Mouse (Mus musculus) kidney, postnatal 25 days (tissue): ENCODE data around the gene Scml4.

Experiments
- DNase-seq, 2 experiments: peaks; one replicate each; pipeline ENCODE4 v3.0.0; 2021; ENCODE audit warnings: mixed read lengths in 2 of 2

Scml4 gene

DNA sequence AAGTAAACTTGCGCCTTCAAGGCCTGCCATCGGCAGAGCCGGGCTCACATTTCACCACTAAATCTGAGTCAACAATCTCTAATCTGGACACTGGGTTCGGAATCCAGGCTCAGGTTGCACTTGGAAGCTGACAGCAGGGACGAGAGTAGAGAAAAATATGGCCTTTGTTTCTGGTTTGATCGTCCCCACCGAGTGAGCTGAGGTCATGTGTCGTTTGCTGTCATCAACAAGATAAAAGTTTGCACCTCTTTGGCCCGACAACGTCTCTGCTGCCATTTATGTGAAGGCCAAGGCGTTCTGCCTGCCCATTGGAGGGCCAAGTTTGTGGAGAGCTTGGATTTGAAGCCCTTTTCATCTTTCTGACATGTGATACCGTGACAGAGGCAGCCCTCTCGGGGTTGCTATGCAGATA is 135.3 kb downstream of the Scml4 start:
- DNase-seq: no peak

DNA sequence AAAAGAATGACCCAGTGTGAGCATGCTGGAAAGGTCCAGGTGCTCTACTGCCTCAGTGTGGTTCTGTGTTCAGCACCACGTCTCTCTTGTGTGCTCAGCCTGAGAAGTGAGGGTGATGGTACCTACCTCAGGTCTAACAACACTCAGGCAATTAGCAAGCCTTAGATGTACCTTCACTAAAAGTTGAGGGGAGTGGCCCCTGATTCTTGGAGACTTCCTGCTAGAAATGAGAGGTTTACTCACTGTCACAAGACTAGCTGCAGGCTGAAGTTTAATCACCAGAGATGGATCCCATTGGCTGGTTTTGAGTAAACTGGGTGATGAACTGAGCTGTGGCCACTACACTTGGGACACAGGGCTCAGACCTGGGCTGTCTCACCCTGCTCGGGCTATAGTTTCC is 137.1 kb downstream of the Scml4 start:
- DNase-seq: no peak

DNA sequence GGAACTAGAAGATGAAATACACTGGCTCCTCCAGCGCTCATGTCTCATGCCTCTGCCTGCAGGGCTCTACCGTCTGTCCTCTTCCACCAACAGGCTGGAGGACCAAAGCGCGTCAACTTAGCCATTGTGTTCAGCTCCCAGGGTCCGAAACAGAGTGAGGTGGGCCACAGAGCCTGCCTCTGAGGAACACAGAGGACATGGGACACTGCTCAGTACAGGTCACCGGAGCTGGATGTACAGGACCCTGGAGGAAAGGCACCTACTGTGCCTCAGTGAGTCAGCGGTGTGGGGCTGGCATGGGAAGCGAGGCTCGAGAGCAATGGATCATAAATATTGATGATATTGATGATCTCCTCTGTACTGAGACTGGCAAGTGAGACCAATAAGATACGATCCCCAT is 139.2 kb downstream of the Scml4 start:
- no peak for DNase-seq

DNA sequence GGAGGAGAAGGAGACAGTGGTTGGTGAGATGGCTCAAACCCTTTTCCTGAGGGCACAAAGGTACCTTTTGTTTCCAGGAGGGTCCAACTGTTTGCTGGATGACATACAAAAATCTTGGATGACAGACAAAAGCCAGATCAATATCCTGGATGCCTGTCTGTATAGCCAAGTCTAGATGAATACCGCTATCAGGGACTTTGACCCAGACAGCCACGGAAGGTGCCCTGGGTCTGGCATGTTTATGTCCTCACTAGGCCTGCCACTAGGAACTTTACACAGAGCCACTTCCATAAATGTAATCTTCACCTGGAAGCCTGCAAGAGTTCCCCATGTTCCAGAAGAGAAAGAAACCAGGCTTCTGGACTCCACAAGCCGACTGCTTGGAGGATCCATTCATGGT is 141.3 kb downstream of the Scml4 start:
- DNase-seq: no peak

DNA sequence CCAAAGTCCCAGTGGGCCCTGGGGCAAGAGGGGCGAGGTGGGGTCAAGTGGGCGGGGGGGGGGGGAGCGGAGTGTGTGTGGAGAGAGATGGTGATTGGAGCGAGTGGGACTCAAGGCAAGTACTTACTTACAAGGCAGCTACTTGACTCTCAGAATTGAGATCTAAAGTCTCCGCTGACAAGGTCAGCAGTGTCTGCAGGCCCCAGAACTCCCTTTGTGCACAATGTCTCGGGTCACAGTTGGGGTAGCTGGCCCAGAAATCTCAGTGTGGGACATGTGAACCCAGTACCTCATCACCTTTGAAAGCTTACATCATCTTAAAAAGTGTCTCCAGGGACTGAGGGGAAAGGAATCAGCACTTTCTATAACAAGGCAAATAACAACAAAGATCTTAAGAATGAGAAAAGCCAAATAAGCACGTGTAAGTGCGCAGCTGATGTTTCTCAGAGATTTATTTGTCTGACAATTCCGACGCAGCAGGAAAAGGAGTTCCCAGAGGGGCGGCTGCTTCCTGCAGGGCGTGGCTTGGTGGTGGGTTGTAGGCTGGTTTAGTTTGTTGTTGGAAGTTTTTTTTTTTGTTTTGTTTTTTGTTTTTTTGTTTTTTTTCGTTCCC is 142.0 kb downstream of the Scml4 start:
- DNase-seq: peak; percentile 47 to 68

DNA sequence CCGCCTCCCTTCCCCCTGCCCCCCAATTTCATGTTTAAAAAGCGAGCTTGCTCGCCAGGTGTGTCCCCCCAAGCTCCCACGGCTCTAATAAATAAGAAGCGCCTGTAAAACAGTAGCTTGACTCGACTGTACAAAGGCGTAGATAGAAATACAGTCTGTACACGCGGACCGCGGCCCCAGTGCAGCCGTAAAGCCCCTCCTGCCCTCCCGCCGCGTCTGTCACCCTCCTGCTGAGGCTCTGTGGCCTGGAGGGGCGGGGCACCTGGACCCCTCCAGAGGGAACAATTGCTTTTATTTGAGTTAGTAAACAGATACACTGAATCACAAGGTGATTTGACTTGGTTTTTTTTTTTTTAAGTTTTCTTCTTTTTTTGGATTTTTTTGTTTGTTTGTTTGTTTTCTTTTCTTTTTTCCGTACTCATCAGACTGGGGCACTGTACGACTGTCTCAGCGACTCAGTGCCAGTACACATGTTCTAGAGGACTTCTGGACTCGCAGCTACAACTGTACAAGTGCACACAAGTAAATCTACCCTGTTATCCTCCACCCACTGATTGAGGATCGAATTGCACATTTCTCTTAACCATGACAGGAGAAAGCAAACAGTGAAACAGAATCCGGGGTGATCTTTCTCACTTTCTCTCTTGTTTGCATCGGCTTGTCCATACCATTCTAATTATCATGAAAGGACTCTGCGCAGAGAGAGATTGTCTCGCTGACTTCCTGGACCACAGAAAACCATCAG is 142.7 kb downstream of the Scml4 start:
- DNase-seq: no peak

DNA sequence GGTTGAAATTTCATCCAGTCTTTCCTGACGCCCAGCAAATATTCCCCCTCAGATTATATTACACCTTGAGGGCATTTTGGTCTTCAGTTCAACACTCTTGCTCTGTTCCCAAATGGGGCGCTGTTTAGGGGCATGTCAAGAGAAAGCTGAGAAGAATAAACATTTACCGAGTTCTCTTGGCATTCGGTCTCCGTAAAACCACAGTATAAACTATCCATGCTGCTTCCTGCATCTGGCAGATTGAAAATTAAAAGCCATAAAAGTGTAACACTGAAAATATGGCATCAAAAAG is 143.2 kb downstream of the Scml4 start:
- DNase-seq: no peak

DNA sequence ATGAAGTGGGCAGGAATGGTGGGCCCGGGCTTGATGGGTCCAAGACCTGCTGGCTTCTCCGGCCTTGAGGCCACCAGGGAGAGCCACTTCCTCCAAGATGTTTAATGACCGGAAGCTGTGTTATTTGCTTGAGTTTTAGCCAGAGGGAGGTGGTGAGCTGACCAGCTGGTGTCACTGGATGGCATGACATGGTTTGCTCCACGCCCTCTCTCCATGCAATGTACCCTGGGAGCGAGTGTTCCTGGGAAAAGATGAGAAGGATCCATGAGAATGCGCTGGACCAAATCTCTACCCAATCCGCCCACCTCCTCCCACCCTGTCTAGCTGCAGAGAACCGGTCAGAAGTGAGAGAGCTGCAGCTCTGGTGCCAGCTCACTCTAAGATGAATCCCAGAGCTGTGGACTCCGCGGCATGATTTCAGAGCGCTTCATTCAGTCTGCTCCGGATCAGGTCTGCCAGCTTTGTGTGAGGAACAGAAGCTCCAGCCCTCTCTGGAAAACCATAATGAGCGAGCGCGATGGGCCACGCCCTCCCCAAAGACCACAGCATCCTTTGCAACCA is 144.1 kb downstream of the Scml4 start:
- DNase-seq: no peak

DNA sequence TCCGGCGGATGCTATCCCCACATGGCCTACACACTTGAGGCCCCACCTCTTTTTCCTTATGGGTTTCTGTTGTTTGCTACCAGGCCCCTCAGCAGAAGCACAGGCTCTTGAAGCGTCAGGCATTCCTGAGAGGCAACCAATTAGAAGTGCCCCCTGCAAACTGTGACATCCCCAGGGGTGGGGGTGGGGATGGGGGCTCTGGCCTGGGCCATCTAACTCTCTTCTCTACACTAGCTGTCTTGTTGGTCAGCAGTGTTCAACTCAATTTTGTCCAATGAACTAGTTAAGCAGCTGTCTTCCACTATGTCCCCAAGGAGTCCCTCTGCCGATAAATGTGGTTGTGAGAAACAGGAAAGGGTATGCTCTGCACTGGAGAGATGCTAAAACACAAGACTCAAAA is 144.9 kb downstream of the Scml4 start:
- DNase-seq: peak in 1 of 2 experiments; percentile 6

DNA sequence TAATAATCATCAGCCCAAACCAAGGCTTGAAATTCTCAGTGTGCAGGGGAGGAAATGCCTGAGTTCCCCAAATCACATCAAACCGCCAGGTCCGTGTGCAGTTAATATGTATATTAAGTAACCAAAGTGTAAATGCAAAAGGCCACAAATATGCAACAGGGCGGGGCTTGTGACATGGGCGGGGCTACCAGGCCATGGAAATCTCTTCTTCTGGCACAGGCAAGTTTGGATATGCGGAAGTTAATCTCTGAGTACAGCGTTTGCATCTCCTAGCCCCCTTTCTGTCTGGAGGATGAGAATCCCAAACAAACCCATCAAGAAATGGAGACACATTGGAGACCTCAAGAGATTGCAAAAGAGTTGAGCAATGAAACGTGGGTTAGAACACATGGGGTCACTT is 145.5 kb downstream of the Scml4 start:
- peak in 1 of 2 experiments; percentile 8 for DNase-seq

DNA sequence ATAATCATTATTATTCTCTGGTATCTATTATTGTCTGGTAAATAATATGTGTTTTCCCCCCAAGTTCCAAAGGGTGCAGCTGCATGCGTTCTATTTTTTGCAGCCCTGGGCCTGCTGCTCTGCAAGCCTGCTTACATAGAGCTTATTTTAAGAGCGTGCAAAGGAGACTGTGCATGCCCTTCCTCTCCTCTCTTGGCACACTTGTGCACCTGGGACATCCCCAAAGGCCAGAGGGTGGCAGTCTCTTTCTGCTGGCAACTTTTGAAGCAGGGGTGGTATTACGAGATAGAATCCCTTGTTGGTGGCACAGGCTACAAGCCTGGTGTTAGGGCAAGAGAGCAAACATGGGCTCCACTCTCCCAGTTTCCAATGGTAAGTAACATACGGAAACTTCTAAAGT is 146.4 kb downstream of the Scml4 start:
- DNase-seq: peak in 1 of 2 experiments; percentile 9

DNA sequence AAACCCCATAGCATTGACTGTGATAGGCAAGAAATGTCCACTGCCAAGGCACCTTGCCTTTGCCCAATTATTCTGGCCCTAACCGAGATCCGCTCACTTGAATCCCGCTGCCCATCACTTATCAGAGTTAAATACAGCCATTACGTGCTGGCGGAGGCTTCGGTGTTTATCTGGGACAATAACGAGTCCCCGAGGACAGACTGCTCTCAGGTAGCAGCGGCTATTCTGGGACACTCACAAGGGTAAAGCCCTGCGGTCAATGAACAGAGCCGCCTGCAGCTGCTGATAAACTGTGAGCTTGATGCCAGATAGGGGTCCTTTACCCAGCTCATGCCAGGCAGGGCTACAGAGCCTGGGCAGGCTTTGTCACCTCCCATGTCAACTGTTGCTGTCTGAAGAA is 147.9 kb downstream of the Scml4 start:
- no peak for DNase-seq
